Mouse (Mus musculus) heart, adult 2 months (tissue): ENCODE data around the gene Arrdc5.

Source experiments
- CTCF ChIP-seq: fragments of 200-600 bp; IDR thresholded peaks from 2 replicates; pipeline ENCODE4 v1.8.1; 2022; ENCODE audit warnings: antibody characterized with exemption, mild to moderate bottlenecking, moderate library complexity
- POLR2A ChIP-seq: fragments of 200-500 bp; IDR thresholded peaks from 2 replicates; pipeline ENCODE4 v1.6.1; 2011; ENCODE audit warnings: mild to moderate bottlenecking, low read depth, low read length, control low read depth; ENCODE audit not compliant: insufficient read depth

DNA sequence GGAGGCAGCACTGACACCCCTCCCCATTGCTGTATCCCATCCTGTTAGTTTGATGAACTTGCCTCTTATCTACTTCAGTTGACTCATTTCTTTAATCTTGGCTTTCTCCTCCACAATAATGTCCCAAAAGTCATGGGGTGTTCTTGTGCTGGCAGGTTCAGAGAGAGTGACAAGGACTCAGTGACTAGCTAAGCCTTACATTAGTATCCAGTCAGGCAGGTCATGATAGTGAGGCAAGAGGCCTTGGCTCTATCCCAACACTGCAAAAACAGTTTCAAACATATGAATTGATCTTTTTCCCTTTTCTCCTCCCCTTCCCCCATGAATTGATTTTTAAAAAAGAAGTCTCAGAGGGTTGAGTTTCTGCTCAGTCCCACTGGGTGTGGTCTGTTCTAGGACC lies 29.2 kb upstream of the Arrdc5 start:
- no peak for TF ChIP-seq POLR2A
- TF ChIP-seq CTCF = no peak
